ENCODE assay signal across 10 mouse cellular contexts in the genomic region with DNA sequence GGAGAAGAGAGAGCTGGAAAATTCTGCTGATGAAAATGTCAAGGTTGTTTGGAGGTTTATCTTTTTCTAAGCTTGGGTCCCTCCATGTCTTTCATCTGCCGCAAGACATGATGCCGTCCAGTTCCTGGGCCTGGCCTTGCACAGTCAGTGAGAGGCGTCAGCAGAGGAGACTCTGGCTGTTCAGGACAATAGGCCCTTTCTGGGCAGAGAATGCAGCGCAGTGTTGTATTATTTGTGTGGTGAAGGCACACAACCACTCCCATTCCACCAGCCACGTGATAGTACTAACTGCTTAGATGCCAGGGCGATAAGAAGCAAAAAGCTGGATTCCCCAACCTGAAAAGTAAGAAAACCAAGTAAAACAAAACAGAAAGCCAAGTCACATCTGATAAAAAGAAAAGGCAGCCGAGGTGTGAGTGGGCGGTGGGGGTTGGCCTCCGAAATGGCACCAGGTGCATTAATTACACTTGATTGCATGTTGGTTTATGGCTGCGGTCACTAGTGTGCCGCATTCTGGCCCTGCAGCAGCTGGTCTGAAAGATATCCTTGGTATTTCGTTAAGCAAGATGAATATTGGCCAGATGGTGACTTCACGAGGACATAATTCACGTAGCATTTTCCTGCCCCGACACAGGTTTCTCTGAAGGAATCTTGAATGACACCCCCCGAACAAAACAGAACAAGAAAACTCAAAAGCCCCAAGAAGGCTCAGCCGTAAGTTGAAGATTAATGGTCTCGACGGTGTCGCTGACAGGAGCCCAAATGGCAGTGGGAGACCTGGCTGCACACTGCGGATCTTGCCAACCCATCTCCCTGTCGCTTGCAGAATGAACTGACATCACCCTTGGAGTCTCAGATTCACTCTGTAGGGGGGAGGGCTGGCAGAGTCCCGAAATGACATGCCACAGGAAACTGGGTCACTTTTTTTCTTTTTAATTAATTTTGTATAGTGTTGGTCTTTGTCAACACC.
DNase-seq lines count a peak whose midpoint lies in the region; ATAC-seq and TF ChIP-seq lines count a peak whose summit lies in the region.
"Had no signal": no experiment of that assay in that cellular context is flagged by ENCODE, and none has a peak within 500 bp of the region (broad histone marks: within the 10 kb centered on the region; RNA-seq: fewer than 3 reads in every experiment).

No protein-coding gene starts in this region.

- peak overlapping the region; percentile 54 to 72 for H3K4me3 ChIP-seq in MEL (ENCODE audit: control insufficient read depth in 1 of 2, insufficient read depth in 1 of 2, low read depth in 2 of 2, low read length in 2 of 2)
- H3K4me3 ChIP-seq in intestine, embryonic 15.5 days (replicated peaks), result no peak overlapping the region
- H3K4me3 ChIP-seq: liver, embryonic 15.5 days had no signal

- TF ChIP-seq EP300 in MEL (IDR thresholded peaks at IDR 0.05; ENCODE audit: low read depth in 1 of 2, low read length in 2 of 2), result peak; percentile 38 to 73

- peak overlapping the region; percentile 27 for H3K9ac ChIP-seq in MEL (ENCODE audit: control insufficient read depth, low read depth, low read length, poor library complexity, severe bottlenecking)
- H3K9ac ChIP-seq in intestine, embryonic 15.5 days, result no peak overlapping the region
- H3K9ac ChIP-seq: liver, embryonic 15.5 days had no signal

- peaks cover 33 to 36% of the 10 kb centered on the region in 2 experiments for H3K4me1 ChIP-seq in MEL (ENCODE audit: control insufficient read depth in 1 of 2, insufficient read depth in 2 of 2, low read length in 2 of 2)
- H3K4me1 ChIP-seq in intestine, embryonic 15.5 days (replicated peaks), result peaks cover 7% of the 10 kb centered on the region

- TF ChIP-seq CTCF in MEL (IDR thresholded peaks at IDR 0.05 in 2 of 3, conservative IDR thresholded peaks at IDR 0.05 in 1 of 3; ENCODE audit: control insufficient read depth in 1 of 3, insufficient read depth in 1 of 3, low read depth in 2 of 3, low read length in 3 of 3, poor library complexity in 1 of 3, severe bottlenecking in 1 of 3), result no peak

- no peak for TF ChIP-seq RAD21 in MEL (IDR thresholded peaks at IDR 0.05; ENCODE audit: low read depth, low read length)

- peak overlapping the region; percentile 31 for H3K27ac ChIP-seq in MEL (ENCODE audit: control insufficient read depth, low read depth, low read length)
- no peak overlapping the region for H3K27ac ChIP-seq in intestine, embryonic 15.5 days
- H3K27ac ChIP-seq: liver, embryonic 15.5 days had no signal

- peaks cover 0 to 33% of the 10 kb centered on the region in 2 experiments; a peak in 2 of 4 replicates for H3K36me3 ChIP-seq in MEL (ENCODE audit: control insufficient read depth in 1 of 2, insufficient read depth in 2 of 2, low read length in 2 of 2)
- H3K36me3 ChIP-seq in intestine, embryonic 15.5 days, result no peaks in the 10 kb centered on the region
- H3K36me3 ChIP-seq: liver, embryonic 15.5 days had no signal

- WGBS in intestine, embryonic 15.5 days, result 66% methylated on average over 23 of the region's 23 CpGs

- no peak overlapping the region for H3K4me2 ChIP-seq in intestine, embryonic 15.5 days (replicated peaks)

- H3K79me2 ChIP-seq in MEL (ENCODE audit: control insufficient read depth, insufficient read depth, low read length, poor library complexity), result no peaks in the 10 kb centered on the region

- TF ChIP-seq POLR2A in MEL (IDR thresholded peaks at IDR 0.05; ENCODE audit: control insufficient read depth in 1 of 2, insufficient read depth in 1 of 2, low read depth in 1 of 2, low read length in 2 of 2, poor library complexity in 1 of 2), result no peak; a peak in 1 of 4 replicates

- peak; percentile 10 for DNase-seq in embryo, embryonic 11 days
- no peak for DNase-seq in embryo, embryonic 9.5 days (ENCODE audit: extremely low spot score)
- DNase-seq in MEL (ENCODE audit: low read depth, low spot score), result peak; percentile 72
- DNase-seq in cerebellum, adult 9-10 months, result peak; percentile 87
- no peak for DNase-seq in lung, postnatal 36 days
- DNase-seq in right cerebral cortex, postnatal 25 days, result no peak
- DNase-seq in right cerebral cortex, adult 2 months (ENCODE audit: low spot score in 2 of 2), result no peak
- DNase-seq: thymus, adult 18-20 months had no signal

- no peaks in the 10 kb centered on the region for H3K9me3 ChIP-seq in MEL (replicated peaks; ENCODE audit: insufficient read depth, low read length)
- no peaks in the 10 kb centered on the region for H3K9me3 ChIP-seq in intestine, embryonic 15.5 days
- H3K9me3 ChIP-seq: liver, embryonic 15.5 days had no signal

- no peaks in the 10 kb centered on the region for H3K27me3 ChIP-seq in MEL (ENCODE audit: control insufficient read depth in 1 of 2, insufficient read depth in 2 of 2, low read length in 2 of 2)
- H3K27me3 ChIP-seq in intestine, embryonic 15.5 days (replicated peaks), result no peaks in the 10 kb centered on the region
- H3K27me3 ChIP-seq: liver, embryonic 15.5 days had no signal

- ATAC-seq in intestine, embryonic 15.5 days, result peak; percentile 30

TF ChIP-seq in MEL, 35 proteins besides CTCF, POLR2A, EP300 and RAD21:
- TF ChIP-seq MXI1 (IDR thresholded peaks at IDR 0.05; ENCODE audit: low read depth, low read length), result peak; percentile 74
- TF ChIP-seq HCFC1 (IDR thresholded peaks at IDR 0.05; ENCODE audit: low read depth, low read length), result no peak
- TF ChIP-seq POLR2AphosphoS5 (IDR thresholded peaks at IDR 0.05; ENCODE audit: borderline replicate concordance, low read depth, low read length), result no peak
- TF ChIP-seq BHLHE40 (IDR thresholded peaks at IDR 0.05; ENCODE audit: borderline replicate concordance, low read depth, low read length), result peak; percentile 81
- peak in 1 of 2 experiments; percentile 58; a peak in 1 of 4 replicates for TF ChIP-seq USF2 (IDR thresholded peaks at IDR 0.05; ENCODE audit: borderline replicate concordance in 1 of 2, insufficient read depth in 1 of 2, low read depth in 1 of 2, low read length in 2 of 2)
- peak; percentile 27; the same call in 1 of the 2 replicates for TF ChIP-seq KAT2A (conservative IDR thresholded peaks at IDR 0.05; ENCODE audit: low read depth, low read length)
- no peak for TF ChIP-seq UBTF (IDR thresholded peaks at IDR 0.05; ENCODE audit: borderline replicate concordance, insufficient read depth, low read depth, low read length)
- TF ChIP-seq SIN3A (IDR thresholded peaks at IDR 0.05; ENCODE audit: low read length), result peak; percentile 79
- TF ChIP-seq E2F4 (IDR thresholded peaks at IDR 0.05; ENCODE audit: borderline replicate concordance, low read depth, low read length), result no peak
- TF ChIP-seq ZKSCAN1 (IDR thresholded peaks at IDR 0.05; ENCODE audit: low read depth, low read length), result no peak
- TF ChIP-seq CHD2 (IDR thresholded peaks at IDR 0.05; ENCODE audit: low read length), result no peak
- no peak for TF ChIP-seq NRF1 (IDR thresholded peaks at IDR 0.05; ENCODE audit: insufficient read depth, low read depth, low read length, poor library complexity, severe bottlenecking)
- peak; percentile 33; the same call in 1 of the 2 replicates for TF ChIP-seq MYB (IDR thresholded peaks at IDR 0.05; ENCODE audit: low read depth, low read length)
- TF ChIP-seq JUND (IDR thresholded peaks at IDR 0.05; ENCODE audit: low read depth, low read length), result no peak
- TF ChIP-seq MYC (IDR thresholded peaks at IDR 0.05; ENCODE audit: low read depth, low read length), result peak; percentile 62; the same call in 1 of the 2 replicates
- peak; percentile 5; the same call in 1 of the 2 replicates for TF ChIP-seq MAFK (IDR thresholded peaks at IDR 0.05; ENCODE audit: borderline replicate concordance, low read depth, low read length)
- peak; percentile 90 for TF ChIP-seq USF1 (IDR thresholded peaks at IDR 0.05; ENCODE audit: low read depth, low read length)
- TF ChIP-seq CHD1 (IDR thresholded peaks at IDR 0.05; ENCODE audit: low read depth, low read length), result no peak
- TF ChIP-seq SMC3 (IDR thresholded peaks at IDR 0.05; ENCODE audit: low read depth, low read length), result no peak
- TF ChIP-seq TBP (IDR thresholded peaks at IDR 0.05; ENCODE audit: low read depth, low read length), result no peak; the same call in 1 of the 2 replicates
- TF ChIP-seq RCOR1 (IDR thresholded peaks at IDR 0.05; ENCODE audit: low read depth, low read length), result 0 out of 2 replicates have a peak, but pooled peaks have one; percentile 8
- no peak; the same call in 1 of the 2 replicates for TF ChIP-seq NELFE (IDR thresholded peaks at IDR 0.05; ENCODE audit: low read depth, low read length)
- peak; percentile 57; the same call in 1 of the 2 replicates for TF ChIP-seq MEF2A (IDR thresholded peaks at IDR 0.05; ENCODE audit: extremely low read depth, insufficient replicate concordance, low read depth, low read length, poor library complexity, severe bottlenecking)
- TF ChIP-seq POLR2AphosphoS2 (IDR thresholded peaks at IDR 0.05; ENCODE audit: low read length), result peak; percentile 56; the same call in 1 of the 2 replicates
- TF ChIP-seq ELF1 (IDR thresholded peaks at IDR 0.05; ENCODE audit: low read depth, low read length), result 0 out of 2 replicates have a peak, but pooled peaks have one; percentile 3
- peak; percentile 73 for TF ChIP-seq TAL1 (IDR thresholded peaks at IDR 0.05; ENCODE audit: low read length)
- TF ChIP-seq GABPA (IDR thresholded peaks at IDR 0.05; ENCODE audit: low read depth, low read length), result no peak
- peak; percentile 89 for TF ChIP-seq ETS1 (IDR thresholded peaks at IDR 0.05; ENCODE audit: low read depth, low read length)
- TF ChIP-seq GATA1 (IDR thresholded peaks at IDR 0.05; ENCODE audit: low read depth, low read length), result peak; percentile 87
- TF ChIP-seq ZNF384 (IDR thresholded peaks at IDR 0.05; ENCODE audit: low read depth, low read length), result no peak
- peak; percentile 47; the same call in 1 of the 2 replicates for TF ChIP-seq MAX (IDR thresholded peaks at IDR 0.05; ENCODE audit: low read length)
- 0 out of 2 replicates have a peak, but pooled peaks have one; percentile 0 for TF ChIP-seq ZC3H11A (IDR thresholded peaks at IDR 0.05; ENCODE audit: low read depth, low read length)
- TF ChIP-seq MAZ (IDR thresholded peaks at IDR 0.05; ENCODE audit: low read depth, low read length), result no peak
- 0 out of 2 replicates have a peak, but pooled peaks have one; percentile 22 for TF ChIP-seq ZMIZ1 (IDR thresholded peaks at IDR 0.05; ENCODE audit: low read depth, low read length)
- peak; percentile 89 for TF ChIP-seq TCF12 (IDR thresholded peaks at IDR 0.05; ENCODE audit: low read depth, low read length)

Comparison
In these comparisons a context has a peak if more than half of its experiments do, and no peak if none do; other contexts are left out.
1. DNase-seq: peak in embryo, embryonic 11 days (single experiment), MEL (single experiment) and cerebellum, adult 9-10 months (single experiment); none in embryo, embryonic 9.5 days (single experiment), lung, postnatal 36 days (single experiment), right cerebral cortex, postnatal 25 days (single experiment) and right cerebral cortex, adult 2 months (0 of 2).